Mouse (Mus musculus): ENCODE measurements around the gene Paqr5. TPM values are rescaled to one million over a fixed set of nuclear protein-coding genes. Genes with fewer than 3 reads are reported as not detected.

The Paqr5 gene
- 0.49 to 0.76 TPM in 2 of 3 replicates, not detected in the other for total RNA-seq (2017)

DNA sequence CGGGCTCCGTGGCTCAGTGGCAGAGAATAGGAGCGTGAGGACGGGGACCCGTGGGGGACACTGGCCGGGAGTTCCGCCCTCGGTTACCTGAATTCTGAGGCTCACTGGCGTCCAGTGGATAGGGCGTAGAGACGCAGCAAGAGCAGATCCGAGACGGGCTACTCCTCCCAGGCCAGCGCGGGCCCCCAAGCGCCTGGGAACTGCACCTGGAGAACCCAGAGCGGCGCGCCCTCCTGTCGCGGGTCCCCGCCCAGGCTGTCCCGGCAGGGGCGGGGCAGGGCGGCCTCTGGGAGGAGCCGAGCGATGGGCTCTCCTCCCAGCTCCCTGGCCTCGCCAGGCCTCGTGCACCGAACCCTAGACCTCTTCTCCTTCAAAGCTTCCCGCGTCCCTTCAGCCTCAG is at the start of gene Paqr5:
Gene Paqr5, minus strand, starts transcription at position 257 of the 400 bp plus-strand sequence.
- ATAC-seq (replicated peaks; ENCODE audit: insufficient number of reproducible peaks, low FRiP score, low TSS enrichment, poor library complexity, severe bottlenecking): no peak

DNA sequence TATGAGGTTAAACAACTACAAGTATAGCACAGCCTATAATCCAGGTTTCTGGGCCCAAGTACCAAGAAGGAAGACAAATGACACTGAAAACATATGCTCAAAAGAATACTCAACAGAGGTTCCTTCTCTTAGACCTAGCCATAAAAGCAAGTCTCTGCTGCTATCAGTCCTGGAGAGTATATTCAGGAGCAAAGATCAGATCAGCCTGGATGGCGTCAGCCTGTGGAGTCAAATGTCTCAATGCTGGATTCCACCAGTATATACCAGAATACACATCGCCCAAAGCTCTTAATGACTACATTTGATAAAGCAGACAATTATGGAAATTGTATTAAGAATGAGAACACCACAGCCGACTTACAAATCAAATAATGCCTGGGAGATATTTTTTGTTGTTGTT is 35.6 kb upstream of the Paqr5 start:
- ATAC-seq (replicated peaks; ENCODE audit: insufficient number of reproducible peaks, low FRiP score, low TSS enrichment, poor library complexity, severe bottlenecking): no peak

DNA sequence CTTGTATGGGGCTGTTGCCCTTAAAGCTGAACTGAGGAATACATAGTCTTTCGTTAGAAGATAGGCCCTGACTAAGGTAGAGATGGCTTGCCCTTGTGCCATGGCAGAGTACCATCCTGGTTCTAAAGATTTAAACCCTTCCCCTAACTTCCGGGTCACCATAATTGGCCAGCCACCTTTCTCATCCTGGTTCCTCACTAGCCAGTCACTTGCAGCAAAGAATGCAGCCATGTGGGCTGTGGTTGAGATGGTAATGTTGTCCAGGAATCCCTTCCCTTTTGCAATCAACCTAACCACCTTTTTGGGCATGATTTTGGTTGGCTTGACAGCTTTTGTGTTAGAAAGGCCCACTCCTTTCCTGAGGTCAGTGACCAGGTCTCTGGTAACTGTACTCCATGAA is 33.8 kb upstream of the Paqr5 start:
- no peak for ATAC-seq (replicated peaks; ENCODE audit: insufficient number of reproducible peaks, low FRiP score, low TSS enrichment, poor library complexity, severe bottlenecking)

- no peak for ATAC-seq (replicated peaks; ENCODE audit: insufficient number of reproducible peaks, low FRiP score, low TSS enrichment, poor library complexity, severe bottlenecking)
Observed at GRCm38 (mm10) chr9:62059941-62060340, 33.3 kb upstream of the Paqr5 start.

- no peak for ATAC-seq (replicated peaks; ENCODE audit: insufficient number of reproducible peaks, low FRiP score, low TSS enrichment, poor library complexity, severe bottlenecking)
Observed at GRCm38 (mm10) chr9:62057881-62058506, 31.3 kb upstream of the Paqr5 start.

DNA sequence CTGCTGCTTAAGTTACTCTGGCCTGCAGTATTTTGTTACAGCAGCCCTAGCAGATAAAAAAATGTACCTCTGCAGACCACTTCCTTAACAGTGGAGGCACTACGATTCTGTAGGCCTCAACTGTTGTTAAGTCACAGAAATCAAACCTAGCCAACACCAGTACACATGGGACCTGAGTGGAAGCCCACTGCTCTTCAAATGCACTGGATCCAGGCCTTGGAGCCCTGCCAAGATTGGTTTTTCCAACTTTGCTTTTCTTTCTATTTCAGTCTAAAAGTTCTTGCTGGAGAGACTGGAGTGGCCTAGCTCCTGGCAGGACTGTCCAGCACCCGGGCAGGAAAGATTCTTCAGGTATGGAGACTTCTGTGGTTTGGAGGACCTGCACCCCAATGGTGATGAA is 29.6 kb upstream of the Paqr5 start:
- ATAC-seq (replicated peaks; ENCODE audit: insufficient number of reproducible peaks, low FRiP score, low TSS enrichment, poor library complexity, severe bottlenecking): no peak

DNA sequence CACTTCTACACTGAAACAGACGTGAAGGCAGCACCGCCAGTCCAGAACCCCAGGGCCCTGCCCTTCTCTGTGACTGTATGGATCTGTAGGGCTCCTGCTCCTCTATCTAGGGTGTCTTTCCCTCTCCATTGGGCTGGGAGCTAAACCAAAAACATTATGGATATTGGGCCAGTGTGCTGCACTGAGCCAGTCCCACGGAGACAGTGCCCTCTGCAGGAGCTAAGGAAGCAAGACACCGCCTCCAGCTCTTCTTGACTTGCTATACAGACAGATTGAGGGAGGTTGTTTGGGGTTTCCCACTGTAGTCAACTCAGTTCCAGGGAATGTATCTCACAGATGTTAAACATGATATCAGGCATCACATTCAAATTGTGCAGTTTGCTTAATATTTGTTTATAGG is 24.1 kb upstream of the Paqr5 start:
- ATAC-seq (replicated peaks; ENCODE audit: insufficient number of reproducible peaks, low FRiP score, low TSS enrichment, poor library complexity, severe bottlenecking): no peak

DNA sequence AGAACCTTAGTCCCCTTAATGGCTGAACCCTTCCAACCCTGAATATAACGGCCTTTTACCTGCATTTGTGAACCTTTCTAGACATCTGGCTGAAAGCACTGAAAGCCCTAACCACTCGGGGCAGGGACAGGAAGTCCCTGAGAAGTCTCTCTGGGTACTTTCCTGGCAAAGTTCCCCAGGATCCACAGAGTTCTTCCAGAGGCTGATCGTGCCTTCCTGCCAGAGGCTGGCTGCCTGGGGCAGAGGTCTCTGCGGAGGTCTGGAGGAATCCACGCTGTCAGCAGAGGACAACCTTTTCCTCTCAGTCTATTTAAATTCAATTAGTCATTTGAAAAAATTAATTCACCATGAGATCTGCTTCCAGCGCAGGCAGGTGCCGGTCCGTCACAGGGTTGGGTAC is 22.5 kb upstream of the Paqr5 start:
- ATAC-seq (replicated peaks; ENCODE audit: insufficient number of reproducible peaks, low FRiP score, low TSS enrichment, poor library complexity, severe bottlenecking): no peak

DNA sequence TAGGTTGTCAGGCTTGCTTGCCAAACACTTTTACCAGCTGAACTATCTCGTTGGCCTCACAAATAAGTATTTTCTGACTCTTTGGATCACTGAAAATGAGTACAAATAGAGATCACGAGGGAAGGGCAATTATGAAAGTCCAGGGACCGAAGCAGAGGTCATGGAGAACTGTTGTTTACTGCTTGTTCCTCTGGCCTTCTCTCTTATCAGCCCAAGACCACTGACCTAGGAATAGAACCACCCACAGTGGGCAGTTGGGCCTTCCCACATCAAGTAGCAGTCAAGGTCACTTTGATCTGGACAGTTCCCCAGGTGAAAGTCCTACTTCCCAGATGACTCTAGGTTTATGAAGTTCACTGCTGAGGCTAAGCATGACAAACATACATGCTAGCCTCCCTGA is 15.5 kb upstream of the Paqr5 start:
- no peak for ATAC-seq (replicated peaks; ENCODE audit: insufficient number of reproducible peaks, low FRiP score, low TSS enrichment, poor library complexity, severe bottlenecking)

- peak; percentile 84 for ATAC-seq (replicated peaks; ENCODE audit: insufficient number of reproducible peaks, low FRiP score, low TSS enrichment, poor library complexity, severe bottlenecking)
Observed at GRCm38 (mm10) chr9:62040008-62040608, 13.5 kb upstream of the Paqr5 start.

DNA sequence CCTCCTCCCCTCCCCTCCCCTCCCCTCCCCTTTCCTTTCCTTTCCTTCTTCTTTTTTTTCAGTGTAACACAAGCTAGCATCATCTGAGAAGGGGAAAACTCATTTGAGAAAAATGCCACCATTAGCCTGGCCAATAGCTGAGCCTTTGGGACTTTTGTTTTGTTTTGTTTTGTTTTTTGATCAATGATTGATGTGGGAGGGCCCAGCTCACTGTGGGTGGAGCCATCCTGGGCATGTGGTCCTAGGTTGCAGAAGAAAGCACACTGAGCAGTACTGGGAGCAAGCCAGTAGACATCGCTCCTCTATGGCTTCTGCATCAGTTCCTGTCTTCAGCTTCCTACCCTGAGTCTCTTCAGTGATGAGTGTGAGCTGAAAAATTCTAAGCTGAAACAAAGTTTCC is 9.2 kb upstream of the Paqr5 start:
- ATAC-seq (replicated peaks; ENCODE audit: insufficient number of reproducible peaks, low FRiP score, low TSS enrichment, poor library complexity, severe bottlenecking): no peak

GRCm38 (mm10) chr9:62032206-62032605 is 5.5 kb upstream of the Paqr5 start:
- ATAC-seq (replicated peaks; ENCODE audit: insufficient number of reproducible peaks, low FRiP score, low TSS enrichment, poor library complexity, severe bottlenecking): no peak

GRCm38 (mm10) chr9:62028072-62028471 is 1.4 kb upstream of the Paqr5 start:
- ATAC-seq (replicated peaks; ENCODE audit: insufficient number of reproducible peaks, low FRiP score, low TSS enrichment, poor library complexity, severe bottlenecking): no peak

GRCm38 (mm10) chr9:62025056-62025455 is 1.6 kb downstream of the Paqr5 start:
- ATAC-seq (replicated peaks; ENCODE audit: insufficient number of reproducible peaks, low FRiP score, low TSS enrichment, poor library complexity, severe bottlenecking): no peak

DNA sequence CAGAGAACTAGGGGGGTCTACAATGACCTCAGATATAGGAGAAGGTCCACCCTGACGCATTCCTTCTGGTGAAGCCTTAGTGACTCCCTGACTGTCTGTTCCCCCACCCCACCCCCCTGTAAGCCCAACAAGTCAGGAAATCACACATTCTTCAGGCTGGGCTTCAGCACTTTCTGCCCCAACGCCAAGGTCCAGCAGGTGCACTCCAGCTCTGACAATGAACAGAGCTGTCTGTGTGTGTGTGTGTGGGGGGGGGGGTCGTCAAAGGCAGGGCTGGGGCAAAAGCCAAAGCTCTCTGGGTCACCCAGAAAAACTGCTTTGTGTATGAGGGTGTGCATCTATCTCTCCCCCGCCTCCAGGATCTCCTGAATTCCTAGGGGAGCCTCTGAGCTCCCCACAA is 2.8 kb downstream of the Paqr5 start:
- no peak for ATAC-seq (replicated peaks; ENCODE audit: insufficient number of reproducible peaks, low FRiP score, low TSS enrichment, poor library complexity, severe bottlenecking)

GRCm38 (mm10) chr9:62022961-62023680 is 3.5 kb downstream of the Paqr5 start:
- no peak for ATAC-seq (replicated peaks; ENCODE audit: insufficient number of reproducible peaks, low FRiP score, low TSS enrichment, poor library complexity, severe bottlenecking)

DNA sequence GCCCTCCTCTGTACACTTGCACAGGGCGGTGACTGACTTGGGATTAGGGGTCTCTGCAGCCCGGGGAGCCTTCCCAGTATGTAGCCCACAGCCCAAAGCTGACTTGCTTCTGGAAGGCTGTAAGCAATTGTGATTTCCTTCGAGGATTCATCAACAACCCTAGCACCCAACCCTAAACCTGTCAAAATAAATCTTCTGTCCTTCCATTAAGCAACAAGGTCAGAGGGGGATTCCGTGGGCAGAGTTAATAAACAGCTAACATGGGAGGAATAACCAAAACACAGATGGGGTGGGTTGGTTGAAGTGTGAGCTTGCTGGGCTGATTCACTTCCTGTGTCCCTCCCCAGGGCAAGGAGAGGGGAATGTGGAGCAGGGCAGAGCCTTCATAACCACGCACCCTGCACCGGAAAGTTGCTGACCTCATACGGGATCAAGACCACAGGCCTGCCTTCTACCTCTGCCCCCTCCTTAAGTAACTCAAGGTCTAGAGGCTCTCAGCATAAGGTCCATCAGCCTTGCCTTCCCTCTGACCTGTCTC is 5.0 kb downstream of the Paqr5 start:
- ATAC-seq (replicated peaks; ENCODE audit: insufficient number of reproducible peaks, low FRiP score, low TSS enrichment, poor library complexity, severe bottlenecking): no peak

GRCm38 (mm10) chr9:62020259-62020658 is 6.4 kb downstream of the Paqr5 start:
- no peak for ATAC-seq (replicated peaks; ENCODE audit: insufficient number of reproducible peaks, low FRiP score, low TSS enrichment, poor library complexity, severe bottlenecking)

DNA sequence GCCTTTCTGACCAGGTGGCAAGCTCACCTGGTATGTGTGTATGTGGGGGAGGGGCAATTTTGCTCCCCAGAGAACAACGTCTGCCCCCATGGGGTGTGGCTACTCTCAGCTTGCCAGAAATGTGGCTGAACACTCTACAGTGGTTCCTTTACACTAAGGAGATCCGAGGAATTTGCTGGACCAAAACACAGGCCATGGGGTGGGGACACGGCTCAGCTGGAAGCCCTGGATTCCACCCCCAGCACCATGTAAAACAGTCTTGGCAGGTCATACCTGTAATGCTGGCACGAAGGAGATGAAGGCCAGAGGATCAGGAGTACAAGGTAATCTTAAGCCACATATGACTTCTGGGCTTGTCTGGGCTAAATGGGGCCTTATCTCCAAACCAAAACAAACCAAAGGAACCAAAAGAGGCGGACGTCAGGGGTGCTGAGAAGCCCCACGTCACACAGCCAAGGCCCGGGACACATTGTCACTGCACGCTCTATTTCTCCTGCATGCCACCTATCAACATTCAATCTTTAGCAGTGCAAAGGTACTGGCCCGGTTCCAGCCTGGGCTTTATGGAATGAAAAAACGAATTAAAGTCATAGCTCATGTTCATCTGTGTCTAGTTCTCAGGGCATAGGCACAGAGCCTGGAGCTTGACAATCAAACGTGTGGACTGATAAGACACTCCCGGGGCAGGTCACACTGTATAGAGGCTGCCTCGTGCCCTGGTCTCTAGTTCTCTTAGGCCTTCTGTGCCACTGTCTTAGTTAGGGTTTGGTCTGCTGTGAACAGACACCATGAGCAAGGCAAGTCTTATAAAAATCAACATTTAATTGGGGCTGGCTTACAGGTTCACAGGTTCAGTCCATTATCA is 8.2 kb downstream of the Paqr5 start:
- no peak for ATAC-seq (replicated peaks; ENCODE audit: insufficient number of reproducible peaks, low FRiP score, low TSS enrichment, poor library complexity, severe bottlenecking)
